Mouse (Mus musculus) limb, embryonic 10.5 days (tissue): ENCODE measurements around the gene A2m. TPM values are rescaled to one million over a fixed set of nuclear protein-coding genes. Genes with fewer than 3 reads are reported as not detected.

Experiments
- DNase-seq: peaks from one replicate; pipeline ENCODE4 v3.0.0-alpha.2; 2017; ENCODE audit warnings: low spot score
- H3K27ac ChIP-seq: fragments of 300-500 bp; sonication (generic); 2 replicates; pipeline ENCODE4 v1.5.1; 2016; ENCODE audit warnings: mild to moderate bottlenecking
- H3K27me3 ChIP-seq: fragments of 300-500 bp; sonication (generic); 2 replicates; pipeline ENCODE4 v1.6.1; 2016; ENCODE audit warnings: low read depth, mild to moderate bottlenecking; ENCODE audit not compliant: poor library complexity, severe bottlenecking
- H3K36me3 ChIP-seq: fragments of 300-500 bp; sonication (generic); 2 replicates; pipeline ENCODE4 v1.6.1; 2016; ENCODE audit warnings: mild to moderate bottlenecking, moderate library complexity
- H3K4me1 ChIP-seq: fragments of 300-500 bp; sonication (generic); 2 replicates; pipeline ENCODE4 v1.6.1; 2016
- H3K4me3 ChIP-seq: fragments of 300-500 bp; sonication (generic); 2 replicates; pipeline ENCODE4 v1.5.1; 2016; ENCODE audit warnings: mild to moderate bottlenecking, moderate library complexity
- H3K9me3 ChIP-seq: fragments of 300-500 bp; sonication (generic); replicated peaks from 2 replicates; pipeline ENCODE4 v1.6.1; 2016; ENCODE audit warnings: mild to moderate bottlenecking
- WGBS: fragments of 180-500 bp; shearing (Covaris S2); methylation state at CpG from one replicate; pipeline ENCODE4 v1.1.7; 2016; 5-methylcytosine and 5-hydroxymethylcytosine counted together
- polyA plus RNA-seq: library from polyadenylated mRNA; unstranded; fragments of >200 nt; fragmentation: Nextera tagmentation; extraction: Ambion mirVana; gene quantifications from 2 replicates; pipeline ENCODE4 v1.2.1, GENCODE M21; 2016

Gene A2m
- polyA plus RNA-seq, result 0.80 and 1.3 TPM in 2 replicates

DNA sequence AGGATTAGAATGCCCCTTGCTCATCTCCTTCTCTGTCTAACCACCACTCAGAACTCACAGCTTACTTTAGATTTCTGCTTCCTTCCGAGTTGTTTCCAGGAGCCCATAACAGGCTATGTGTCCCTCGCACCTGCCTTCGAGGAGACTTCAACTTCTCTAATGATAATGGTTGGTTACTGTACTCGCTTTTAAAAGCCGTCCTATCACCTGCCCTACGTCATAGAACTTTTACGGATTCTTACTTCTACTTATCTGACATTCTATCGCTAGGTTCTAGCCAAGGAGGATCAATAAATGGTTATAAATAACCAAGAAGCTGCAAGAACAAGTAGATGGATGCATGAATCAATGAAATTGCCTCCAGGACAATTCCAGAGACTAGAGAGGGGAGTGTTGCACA lies at the start of gene A2m:
TSS of gene A2m (plus strand) at position 301 of the 400 bp plus-strand sequence.
- no peak for DNase-seq
- Histone ChIP-seq H3K9me3 (no peaks in the 10 kb centered on the region), H3K36me3 (no peaks in the 10 kb centered on the region), H3K27me3 (no peaks in the 10 kb centered on the region), H3K4me1 (peaks cover 6% of the 10 kb centered on the region; the same call in 1 of the 2 replicates), H3K4me3 (peak within 1 kb of the TSS; percentile 36), H3K27ac (peak within 1 kb of the TSS; percentile 40; the same call in 1 of the 2 replicates)
- 89% methylated on average over 8 of the region's 8 CpGs for WGBS

DNA sequence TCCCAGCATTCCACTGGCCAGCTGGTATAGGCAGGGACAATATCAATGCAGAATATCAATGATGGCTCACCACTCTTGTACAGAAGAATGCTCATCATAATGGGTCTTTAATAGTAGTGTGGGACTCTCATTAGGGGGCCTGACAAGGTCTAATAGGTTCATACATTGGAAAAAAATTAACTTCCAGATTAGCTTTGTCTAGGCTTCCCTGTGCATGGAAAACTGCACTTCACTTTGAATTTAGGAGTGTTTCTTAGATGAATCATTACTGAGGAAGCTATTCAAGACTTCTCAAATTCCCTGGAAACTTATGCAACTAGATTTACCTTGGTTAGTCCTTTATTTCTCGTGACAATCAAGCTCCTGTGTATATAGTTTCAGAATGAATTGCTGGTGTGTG lies 45.0 kb upstream of the A2m start:
- H3K4me1 ChIP-seq, result no peaks in the 10 kb centered on the region
- H3K27ac ChIP-seq, result no peak overlapping the region
- WGBS, result 57% methylated on average over 1 of the region's 1 CpGs
- no peak overlapping the region for H3K4me3 ChIP-seq
- H3K9me3 ChIP-seq, result no peaks in the 10 kb centered on the region
- H3K36me3 ChIP-seq, result no peaks in the 10 kb centered on the region
- no peaks in the 10 kb centered on the region for H3K27me3 ChIP-seq
- no peak for DNase-seq

DNA sequence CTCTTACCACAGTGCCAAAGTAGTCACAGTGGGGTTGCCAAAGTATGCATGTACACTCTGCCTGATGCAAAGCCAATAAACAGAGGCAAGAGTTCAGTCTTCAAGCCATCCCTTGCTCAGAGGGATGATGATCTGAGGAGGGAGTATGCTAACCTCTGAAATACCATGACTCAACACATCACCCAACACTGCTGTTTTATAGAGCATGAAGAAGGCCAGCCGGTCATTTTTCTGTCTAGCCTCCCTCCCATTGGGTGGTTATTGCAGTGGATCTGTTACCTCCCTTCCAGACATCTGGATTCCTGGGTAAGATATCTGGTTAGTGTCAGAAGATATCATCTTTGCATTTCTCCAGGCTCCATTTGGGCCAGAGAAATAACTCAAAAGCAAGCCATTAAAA lies 34.2 kb upstream of the A2m start:
- WGBS, result 81% methylated on average over 1 of the region's 1 CpGs
- Histone ChIP-seq H3K9me3 (no peaks in the 10 kb centered on the region), H3K27ac (no peak overlapping the region), H3K4me1 (no peaks in the 10 kb centered on the region), H3K27me3 (no peaks in the 10 kb centered on the region), H3K4me3 (no peak overlapping the region), H3K36me3 (no peaks in the 10 kb centered on the region)
- no peak for DNase-seq

DNA sequence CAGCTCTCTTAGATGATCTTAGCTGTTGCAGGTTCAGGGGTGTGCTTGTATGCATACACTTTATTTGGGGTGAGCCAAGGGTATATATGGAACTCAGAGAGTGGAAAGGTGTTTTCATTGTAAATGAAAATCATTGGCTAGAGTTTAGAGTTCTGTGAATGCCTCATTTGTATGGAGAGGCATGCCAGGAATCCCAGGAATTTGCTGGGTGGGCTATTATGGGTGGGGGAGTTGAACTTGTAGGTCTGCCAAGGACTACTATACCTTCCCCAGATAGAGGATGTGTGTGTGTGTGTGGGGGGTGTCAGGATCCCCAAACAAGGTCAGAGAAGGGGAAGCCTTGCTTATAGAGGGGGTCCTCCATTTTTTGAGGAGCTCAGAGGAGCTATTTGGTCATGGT lies 27.3 kb upstream of the A2m start:
- Histone ChIP-seq H3K27me3 (no peaks in the 10 kb centered on the region), H3K4me3 (no peak overlapping the region), H3K36me3 (no peaks in the 10 kb centered on the region), H3K9me3 (no peaks in the 10 kb centered on the region), H3K27ac (no peak overlapping the region), H3K4me1 (no peaks in the 10 kb centered on the region)
- DNase-seq, result no peak

DNA sequence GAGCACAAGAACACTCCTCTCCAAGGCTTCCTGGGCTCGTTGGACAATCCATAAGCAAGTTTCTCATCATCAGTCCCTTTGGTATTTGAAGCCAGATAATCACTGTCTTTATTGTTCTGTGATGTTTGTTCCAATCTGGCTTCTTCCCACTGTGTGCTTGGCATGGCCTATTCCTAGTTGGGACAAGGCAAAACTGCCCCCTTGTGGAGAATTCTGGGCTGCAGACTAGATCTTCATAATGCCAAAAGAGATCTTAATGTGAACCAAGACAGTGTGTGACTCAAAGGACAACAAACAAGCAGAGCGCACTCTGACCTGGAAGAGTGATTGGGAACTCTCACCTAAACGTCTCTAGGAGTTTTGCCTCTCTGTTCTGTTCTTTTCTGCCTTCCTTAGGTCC lies 23.4 kb upstream of the A2m start:
- H3K27ac ChIP-seq, result no peak overlapping the region
- 54% methylated on average over 3 of the region's 3 CpGs for WGBS
- H3K4me1 ChIP-seq, result no peaks in the 10 kb centered on the region
- H3K9me3 ChIP-seq, result no peaks in the 10 kb centered on the region
- DNase-seq, result no peak
- H3K27me3 ChIP-seq, result no peaks in the 10 kb centered on the region
- no peak overlapping the region for H3K4me3 ChIP-seq
- no peaks in the 10 kb centered on the region for H3K36me3 ChIP-seq

DNA sequence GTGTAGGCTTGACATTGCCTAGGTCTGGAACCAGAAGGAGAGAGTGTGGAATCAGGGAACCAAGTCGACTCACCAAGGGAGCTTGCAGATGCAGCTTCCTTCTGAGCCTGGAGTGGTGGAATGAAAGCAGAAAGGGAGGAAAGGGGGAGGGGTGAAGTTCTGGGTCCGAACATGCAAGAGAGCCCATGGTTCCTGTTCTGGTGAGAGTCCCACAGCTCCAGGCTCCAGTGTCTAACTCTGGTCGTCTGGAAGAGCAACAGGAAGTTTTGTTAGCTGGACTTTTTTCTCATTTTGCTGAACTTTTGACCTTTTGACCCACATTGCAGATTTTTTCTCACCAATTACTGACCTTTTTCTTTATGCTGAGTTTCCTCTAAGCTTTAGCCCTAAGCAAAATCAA lies 17.7 kb upstream of the A2m start:
- H3K4me3 ChIP-seq, result no peak overlapping the region
- H3K27me3 ChIP-seq, result no peaks in the 10 kb centered on the region
- DNase-seq, result no peak
- no peaks in the 10 kb centered on the region for H3K9me3 ChIP-seq
- 31% methylated on average over 3 of the region's 3 CpGs for WGBS
- no peaks in the 10 kb centered on the region for H3K36me3 ChIP-seq
- H3K27ac ChIP-seq, result peak overlapping the region; percentile 39; the same call in 1 of the 2 replicates
- H3K4me1 ChIP-seq, result peaks cover 6% of the 10 kb centered on the region; the same call in 1 of the 2 replicates

DNA sequence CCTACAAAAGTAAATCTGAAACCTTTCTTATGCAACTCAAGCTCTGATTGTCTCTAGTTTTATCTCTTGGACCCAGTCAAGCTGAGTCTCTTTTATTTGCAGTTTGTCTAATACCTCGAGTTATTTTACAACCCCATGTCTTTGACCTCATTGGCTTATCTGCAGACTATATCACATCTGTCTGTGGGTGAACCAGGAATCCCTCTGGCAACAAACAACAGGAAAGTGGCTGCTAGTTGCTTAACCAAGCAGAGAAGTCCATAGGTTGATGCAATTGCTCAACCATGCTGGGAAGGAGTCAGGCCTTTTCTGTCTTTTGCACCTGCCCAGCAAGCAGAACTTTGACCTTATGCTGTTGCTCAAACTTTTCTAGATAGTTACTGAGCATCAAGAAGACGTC lies 12.7 kb upstream of the A2m start:
- 81% methylated on average over 2 of the region's 2 CpGs for WGBS
- H3K27ac ChIP-seq, result no peak overlapping the region
- DNase-seq, result no peak

DNA sequence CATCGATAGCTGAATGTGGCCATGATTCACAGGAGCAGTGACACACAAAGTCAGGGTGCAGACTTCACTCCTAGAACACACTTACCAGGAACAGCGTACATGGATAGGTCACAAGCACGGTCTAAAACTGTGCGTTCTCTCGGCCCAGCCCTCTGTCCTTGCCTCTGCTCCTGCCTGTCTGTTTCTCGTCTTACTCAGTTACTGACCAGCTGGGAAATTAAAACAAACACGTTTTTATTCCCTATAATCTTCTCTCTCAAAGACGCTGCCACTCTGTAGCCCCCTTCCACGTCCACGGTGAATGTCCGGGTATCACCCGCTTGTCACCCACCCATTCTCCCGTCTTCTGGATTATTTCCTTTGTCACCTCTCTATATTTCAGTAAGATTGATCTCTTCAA lies 656 bp upstream of the A2m start:
- no peak for DNase-seq
- Histone ChIP-seq H3K4me1 (peaks cover 6% of the 10 kb centered on the region; the same call in 1 of the 2 replicates), H3K9me3 (no peaks in the 10 kb centered on the region), H3K27me3 (no peaks in the 10 kb centered on the region), H3K36me3 (no peaks in the 10 kb centered on the region), H3K27ac (no peak overlapping the region), H3K4me3 (no peak overlapping the region)
- WGBS, result 66% methylated on average over 13 of the region's 13 CpGs

More for the DNA sequence above, 12.7 kb upstream of the A2m start:
- H3K4me3 ChIP-seq, result no peak overlapping the region
- no peaks in the 10 kb centered on the region for H3K9me3 ChIP-seq
- no peaks in the 10 kb centered on the region for H3K36me3 ChIP-seq
- peaks cover under 1% of the 10 kb centered on the region; the same call in 1 of the 2 replicates for H3K4me1 ChIP-seq
- H3K27me3 ChIP-seq, result no peaks in the 10 kb centered on the region

DNA sequence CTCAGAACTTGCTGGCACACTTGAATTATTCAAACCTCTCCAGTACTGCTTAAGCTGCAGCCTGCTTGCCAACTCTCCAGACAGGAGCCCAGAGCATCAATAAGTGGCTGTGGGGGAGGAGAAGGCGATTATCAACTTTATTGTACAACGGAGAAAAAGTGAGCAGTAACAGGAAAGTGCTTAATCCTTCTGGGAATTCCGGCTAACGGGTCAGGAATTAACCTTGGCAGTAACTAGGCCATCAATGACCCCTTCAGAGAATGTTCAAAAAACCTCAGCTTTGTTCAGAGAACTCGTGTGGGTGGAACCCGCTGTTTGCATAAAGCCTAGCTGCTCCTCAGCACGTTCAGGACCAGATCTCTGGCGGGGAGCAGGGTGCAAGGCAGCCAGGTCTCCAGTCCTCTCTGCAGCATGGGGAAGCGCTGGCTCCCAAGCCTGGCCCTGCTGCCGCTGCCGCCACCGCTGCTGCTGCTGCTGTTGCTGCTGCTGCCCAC lies 749 bp downstream of the A2m start:
- Histone ChIP-seq H3K4me3 (peak overlapping the region; percentile 36), H3K27ac (peak overlapping the region; percentile 40; the same call in 1 of the 2 replicates), H3K9me3 (no peaks in the 10 kb centered on the region)

DNA sequence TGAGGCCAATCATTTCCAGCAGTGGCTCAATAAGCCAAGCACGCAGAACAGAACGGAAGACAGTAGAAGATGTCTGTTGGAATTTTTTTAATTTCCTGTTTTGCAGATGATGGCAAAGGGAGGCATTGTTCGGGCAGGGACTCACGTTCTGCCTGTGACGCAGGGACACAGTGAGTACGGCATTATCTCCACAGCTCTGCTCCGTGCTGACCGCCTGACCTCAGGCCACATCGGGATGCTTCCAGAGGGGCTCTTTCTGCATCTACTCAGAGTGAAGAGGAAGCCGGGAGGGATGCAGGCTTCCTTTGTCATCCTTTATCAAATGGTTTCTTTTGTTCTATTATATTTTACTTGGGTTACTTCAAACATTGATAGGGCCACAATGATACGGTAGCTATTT lies 13.3 kb downstream of the A2m start:
- DNase-seq, result no peak
- H3K4me1 ChIP-seq, result no peaks in the 10 kb centered on the region
- H3K9me3 ChIP-seq, result no peaks in the 10 kb centered on the region
- no peaks in the 10 kb centered on the region for H3K27me3 ChIP-seq
- no peak overlapping the region for H3K27ac ChIP-seq
- WGBS, result 87% methylated on average over 11 of the region's 11 CpGs
- no peak overlapping the region for H3K4me3 ChIP-seq
- no peaks in the 10 kb centered on the region for H3K36me3 ChIP-seq

More for the DNA sequence above, 749 bp downstream of the A2m start:
- peak; percentile 63 for DNase-seq
- H3K27me3 ChIP-seq, result no peaks in the 10 kb centered on the region
- no peaks in the 10 kb centered on the region for H3K36me3 ChIP-seq
- peaks cover 6% of the 10 kb centered on the region; the same call in 1 of the 2 replicates for H3K4me1 ChIP-seq
- WGBS, result 4% methylated on average over 12 of the region's 12 CpGs

Other genes starting within 250 kb of the A2m start
- 0.03 TPM in 2 replicates for gene Iqsec3, start 161.7 kb upstream of the A2m start, polyA plus RNA-seq
- gene Gm7298, start 97.6 kb downstream of the A2m start, polyA plus RNA-seq, result not detected in 2 replicates
- not detected in 2 replicates for gene Mug1, start 203.2 kb downstream of the A2m start, polyA plus RNA-seq